Mouse (Mus musculus) bone marrow, adult 2 months (tissue): ENCODE measurements around the gene Arhgap42. TPM values are rescaled to one million over a fixed set of nuclear protein-coding genes. Genes with fewer than 3 reads are reported as not detected.

Source experiments
- H3K27ac ChIP-seq: fragments of 200-500 bp; 2 replicates; pipeline ENCODE4 v1.5.1; 2012; ENCODE audit warnings: low read depth, mild to moderate bottlenecking, control low read depth, inconsistent platforms, low read length; ENCODE audit not compliant: control insufficient read depth, poor library complexity, insufficient read depth
- H3K4me1 ChIP-seq: fragments of 200-500 bp; 2 replicates; pipeline ENCODE4 v1.6.1; 2011; ENCODE audit warnings: low read length; ENCODE audit not compliant: control insufficient read depth, insufficient read depth
- H3K4me3 ChIP-seq: fragments of 200-500 bp; replicated peaks from 2 replicates; pipeline ENCODE3; 2011; ENCODE audit warnings: mild to moderate bottlenecking, low read depth, low read length, control low read depth; ENCODE audit not compliant: control insufficient read depth
- CTCF ChIP-seq: fragments of 200-500 bp; IDR thresholded peaks from 2 replicates; pipeline ENCODE4 v1.5.1; 2011; ENCODE audit warnings: low read length, control low read depth; ENCODE audit not compliant: control insufficient read depth, insufficient read depth
- POLR2A ChIP-seq: fragments of 200-500 bp; IDR thresholded peaks from 2 replicates; pipeline ENCODE4 v1.6.1; 2011; ENCODE audit warnings: low read depth, mild to moderate bottlenecking, control low read depth, low read length, borderline replicate concordance; ENCODE audit not compliant: control insufficient read depth
- WGBS: fragments of 180-500 bp; shearing (Covaris S2); methylation state at CpG from one replicate; pipeline ENCODE4 v1.1.7; 2018; 5-methylcytosine and 5-hydroxymethylcytosine counted together
- polyA plus RNA-seq: library from polyadenylated mRNA; stranded (reverse); fragments of >200 nt; gene quantifications from 2 replicates; pipeline ENCODE4 v1.2.4, GENCODE M21; 2011; ENCODE audit warnings: low replicate concordance; ENCODE audit not compliant: missing spikeins, insufficient read depth, insufficient read length

The Arhgap42 gene
- polyA plus RNA-seq, 1 experiment: 1.0 TPM

- H3K4me3 ChIP-seq: no peak overlapping the region
- 68% methylated on average over 8 of the region's 8 CpGs for WGBS
- no peak overlapping the region for H3K27ac ChIP-seq
- H3K4me1 ChIP-seq: no peaks in the 10 kb centered on the region
- TF ChIP-seq CTCF: no peak
- no peak for TF ChIP-seq POLR2A
Observed at GRCm38 (mm10) chr9:9199170-9199841, 39.6 kb downstream of the Arhgap42 start.

GRCm38 (mm10) chr9:9198645-9199044, 40.3 kb downstream of the Arhgap42 start:
- TF ChIP-seq POLR2A (no peak), CTCF (no peak)
- Histone ChIP-seq H3K27ac (no peak overlapping the region), H3K4me1 (no peaks in the 10 kb centered on the region), H3K4me3 (no peak overlapping the region)
- WGBS: 49% methylated on average over 3 of the region's 3 CpGs

GRCm38 (mm10) chr9:9196046-9196445, 42.9 kb downstream of the Arhgap42 start:
- TF ChIP-seq POLR2A (no peak), CTCF (no peak)

GRCm38 (mm10) chr9:9194496-9194895, 44.4 kb downstream of the Arhgap42 start:
- WGBS: 53% methylated on average over 1 of the region's 1 CpGs
- Histone ChIP-seq H3K27ac (no peak overlapping the region), H3K4me1 (no peaks in the 10 kb centered on the region), H3K4me3 (no peak overlapping the region)
- TF ChIP-seq POLR2A (no peak), CTCF (no peak)

More at GRCm38 (mm10) chr9:9196046-9196445, 42.9 kb downstream of the Arhgap42 start:
- H3K27ac ChIP-seq: no peak overlapping the region
- no peak overlapping the region for H3K4me3 ChIP-seq
- H3K4me1 ChIP-seq: no peaks in the 10 kb centered on the region

- WGBS: 80% methylated on average over 4 of the region's 4 CpGs
- TF ChIP-seq CTCF: no peak
- no peak for TF ChIP-seq POLR2A
- Histone ChIP-seq H3K4me1 (no peaks in the 10 kb centered on the region), H3K4me3 (no peak overlapping the region), H3K27ac (no peak overlapping the region)
Observed at GRCm38 (mm10) chr9:9192716-9193115, 46.2 kb downstream of the Arhgap42 start.

GRCm38 (mm10) chr9:9190835-9191234, 48.1 kb downstream of the Arhgap42 start:
- H3K4me1 ChIP-seq: no peaks in the 10 kb centered on the region
- H3K4me3 ChIP-seq: no peak overlapping the region
- WGBS: 79% methylated on average over 1 of the region's 1 CpGs
- TF ChIP-seq POLR2A (no peak), CTCF (no peak)
- H3K27ac ChIP-seq: no peak overlapping the region

GRCm38 (mm10) chr9:9188167-9188566, 50.7 kb downstream of the Arhgap42 start:
- TF ChIP-seq POLR2A (no peak), CTCF (no peak)
- Histone ChIP-seq H3K4me1 (no peaks in the 10 kb centered on the region), H3K27ac (no peak overlapping the region), H3K4me3 (no peak overlapping the region)
- 76% methylated on average over 3 of the region's 3 CpGs for WGBS

- WGBS: 73% methylated on average over 4 of the region's 4 CpGs
Observed at GRCm38 (mm10) chr9:9177745-9178144, 61.2 kb downstream of the Arhgap42 start.

GRCm38 (mm10) chr9:9174924-9175323, 64.0 kb downstream of the Arhgap42 start:
- 53% methylated on average over 2 of the region's 2 CpGs for WGBS
- no peak for TF ChIP-seq CTCF
- no peak for TF ChIP-seq POLR2A
- H3K4me3 ChIP-seq: no peak overlapping the region

More at GRCm38 (mm10) chr9:9177745-9178144, 61.2 kb downstream of the Arhgap42 start:
- no peaks in the 10 kb centered on the region for H3K4me1 ChIP-seq
- TF ChIP-seq CTCF (no peak), POLR2A (no peak)
- H3K4me3 ChIP-seq: no peak overlapping the region
- no peak overlapping the region for H3K27ac ChIP-seq

More at GRCm38 (mm10) chr9:9174924-9175323, 64.0 kb downstream of the Arhgap42 start:
- no peaks in the 10 kb centered on the region for H3K4me1 ChIP-seq
- no peak overlapping the region for H3K27ac ChIP-seq
